Mouse (Mus musculus) hindbrain, embryonic 11.5 days (tissue): ENCODE measurements around the gene Kif9. TPM values are rescaled to one million over a fixed set of nuclear protein-coding genes. Genes with fewer than 3 reads are reported as not detected.

ENCODE experiments used
- polyA plus RNA-seq: library from polyadenylated mRNA; unstranded; fragments of >200 nt; fragmentation: Nextera tagmentation; extraction: Ambion mirVana; gene quantifications from 2 replicates; pipeline ENCODE4 v1.2.1, GENCODE M21; 2014

Gene Kif9
- polyA plus RNA-seq, 1 experiment from 2014 or later: 3.3 TPM

Other genes with a start within 250 kb of the Kif9 start
- 12.6 and 15.0 TPM in 2 replicates for gene Cspg5, start 233.2 kb upstream of the Kif9 start, polyA plus RNA-seq
- gene Elp6, start 171.8 kb upstream of the Kif9 start, polyA plus RNA-seq: 35.1 and 41.9 TPM in 2 replicates
- gene Scap, start 143.7 kb upstream of the Kif9 start, polyA plus RNA-seq: 22.5 and 26.0 TPM in 2 replicates
- 15.3 and 18.5 TPM in 2 replicates for gene Ptpn23, start 68.7 kb upstream of the Kif9 start, polyA plus RNA-seq
- 0.14 and 0.45 TPM in 2 replicates for gene Ngp, start 57.2 kb upstream of the Kif9 start, polyA plus RNA-seq
- 9.2 and 9.7 TPM in 2 replicates for gene Klhl18, start 264 bp upstream of the Kif9 start, polyA plus RNA-seq
- 48.3 and 60.9 TPM in 2 replicates for gene Setd2, start 55.6 kb downstream of the Kif9 start, polyA plus RNA-seq
- gene Nradd, start 147.5 kb downstream of the Kif9 start, polyA plus RNA-seq: 21.9 and 22.0 TPM in 2 replicates
- gene Nbeal2, start 177.2 kb downstream of the Kif9 start, polyA plus RNA-seq: 1.9 and 2.4 TPM in 2 replicates
- 141 and 145 TPM in 2 replicates for gene Ccdc12, start 179.5 kb downstream of the Kif9 start, polyA plus RNA-seq